Mouse (Mus musculus) megakaryocyte, embryonic 14.5 days (primary cell): Measurements from ENCODE around the gene Spata2l. TPM values are rescaled to one million over a fixed set of nuclear protein-coding genes. Genes with fewer than 3 reads are reported as not detected.

Experiments used
- H3K27me3 ChIP-seq: replicated peaks from 2 replicates; pipeline ENCODE3; 2012; ENCODE audit warnings: inconsistent platforms
- H3K36me3 ChIP-seq: replicated peaks from 2 replicates; pipeline ENCODE3; 2012; ENCODE audit warnings: low read length, inconsistent platforms, mixed read lengths
- H3K4me1 ChIP-seq: 2 replicates; pipeline ENCODE4 v1.6.1; 2012; ENCODE audit warnings: inconsistent platforms
- H3K4me3 ChIP-seq: replicated peaks from 2 replicates; pipeline ENCODE3; 2012; ENCODE audit warnings: moderate library complexity, mild to moderate bottlenecking, inconsistent platforms
- H3K9me3 ChIP-seq: 2 replicates; pipeline ENCODE4 v1.6.1; 2012; ENCODE audit warnings: inconsistent platforms
- FLI1 ChIP-seq: IDR thresholded peaks from 2 replicates; pipeline ENCODE4 v1.6.1; 2012; ENCODE audit warnings: low read length, inconsistent platforms, mixed read lengths
- GATA1 ChIP-seq: IDR thresholded peaks from 3 replicates; pipeline ENCODE4 v1.6.1; 2012; ENCODE audit warnings: mixed read lengths, low read length, inconsistent platforms, borderline replicate concordance
- polyA plus RNA-seq: library from polyadenylated mRNA; stranded (reverse); fragments of >175 nt; gene quantifications from 2 replicates; pipeline ENCODE4 v1.2.3, GENCODE M21; 2012; ENCODE audit warnings: low replicate concordance; ENCODE audit not compliant: insufficient read depth

Spata2l gene
- polyA plus RNA-seq, 1 experiment, result 5.3 TPM

GRCm38 (mm10) chr8:123181391-123181790 lies 54.6 kb downstream of the Spata2l start:
- Histone ChIP-seq H3K36me3 (no peaks in the 10 kb centered on the region), H3K9me3 (peaks cover 42% of the 10 kb centered on the region), H3K4me1 (peaks cover 8% of the 10 kb centered on the region; the same call in 1 of the 2 replicates), H3K27me3 (peaks cover 61% of the 10 kb centered on the region), H3K4me3 (no peak overlapping the region)
- TF ChIP-seq GATA1 (no peak), FLI1 (no peak)

Other genes with a start within 250 kb of the Spata2l start
- 46.9 and 49.4 TPM in 2 replicates for gene Ankrd11, start 194.0 kb downstream of the Spata2l start, polyA plus RNA-seq
- gene Spg7, start 173.3 kb downstream of the Spata2l start, polyA plus RNA-seq, result 9.5 and 14.6 TPM in 2 replicates
- gene Rpl13, start 133.9 kb downstream of the Spata2l start, polyA plus RNA-seq, result 3,221 and 4,089 TPM in 2 replicates
- 0.43 TPM in 1 of 2 replicates, not detected in the other for gene Cpne7, start 118.9 kb downstream of the Spata2l start, polyA plus RNA-seq
- gene Sult5a1, start 77.9 kb downstream of the Spata2l start, polyA plus RNA-seq, result not detected in 2 replicates
- gene Dpep1, start 50.0 kb downstream of the Spata2l start, polyA plus RNA-seq, result not detected in 2 replicates
- 25.0 and 29.4 TPM in 2 replicates for gene Chmp1a, start 23.5 kb downstream of the Spata2l start, polyA plus RNA-seq
- gene Spata33, start 23.4 kb downstream of the Spata2l start, polyA plus RNA-seq, result not detected in 2 replicates
- gene Cdk10, start 11.4 kb downstream of the Spata2l start, polyA plus RNA-seq, result 39.4 and 48.1 TPM in 2 replicates
- gene Zfp276, start 18.0 kb upstream of the Spata2l start, polyA plus RNA-seq, result 5.0 and 11.6 TPM in 2 replicates
- 49.9 and 179 TPM in 2 replicates for gene Vps9d1, start 18.1 kb upstream of the Spata2l start, polyA plus RNA-seq
- 16.5 and 24.3 TPM in 2 replicates for gene Fanca, start 82.3 kb upstream of the Spata2l start, polyA plus RNA-seq
- 0.47 TPM in 1 of 2 replicates, not detected in the other for gene Spire2, start 96.5 kb upstream of the Spata2l start, polyA plus RNA-seq
- gene Tcf25, start 137.5 kb upstream of the Spata2l start, polyA plus RNA-seq, result 41.1 and 108 TPM in 2 replicates
- gene Mc1r, start 170.9 kb upstream of the Spata2l start, polyA plus RNA-seq, result 1.1 TPM in 1 of 2 replicates, not detected in the other
- 123 and 178 TPM in 2 replicates for gene Tubb3, start 175.2 kb upstream of the Spata2l start, polyA plus RNA-seq
- 20.7 and 47.5 TPM in 2 replicates for gene Def8, start 187.3 kb upstream of the Spata2l start, polyA plus RNA-seq
- gene Afg3l1, start 241.7 kb upstream of the Spata2l start, polyA plus RNA-seq, result 8.8 and 20.1 TPM in 2 replicates